Mouse (Mus musculus) B cell, adult 2 months (primary cell): ENCODE measurements around the gene Kmt5a.
"Not testable (repeated sequence)": the region's sequence is repeated elsewhere in the genome, so short reads cannot be mapped to it uniquely, and the experiment has no call there.

ENCODE experiments used
- DNase-seq, 2 experiments: peaks; one replicate each; pipeline ENCODE4 v3.0.0; 2022

Gene Kmt5a

DNA sequence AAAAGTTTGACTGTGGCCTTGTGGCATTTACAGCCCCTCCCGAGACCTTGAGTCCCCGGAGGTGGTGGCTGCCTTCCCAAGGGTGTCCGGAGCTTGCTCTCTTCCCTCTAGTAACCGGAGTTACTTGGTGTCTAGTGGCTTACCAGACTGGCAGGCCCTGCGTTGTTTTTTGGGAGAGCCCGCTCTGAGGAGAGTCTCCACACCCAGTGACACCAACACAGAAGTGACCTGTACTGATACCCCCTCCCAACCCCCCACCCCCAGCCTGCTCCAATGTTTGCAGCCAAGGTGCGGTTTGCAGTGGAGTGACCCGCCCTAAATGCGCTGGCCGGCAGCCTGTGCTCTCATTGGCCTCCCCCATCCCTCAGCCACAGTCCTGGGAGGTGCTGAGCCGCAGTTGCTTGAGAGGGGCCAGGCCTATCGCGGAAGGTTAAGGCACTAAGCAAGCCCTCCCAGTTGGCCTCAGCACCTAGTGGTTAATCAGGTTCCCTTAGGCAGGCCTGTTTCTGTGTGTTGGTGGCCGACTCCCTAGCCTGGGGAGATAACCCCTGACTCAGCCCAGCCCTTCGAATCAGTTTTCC, 6.7 kb downstream of the Kmt5a start:
- no peak for DNase-seq

DNA sequence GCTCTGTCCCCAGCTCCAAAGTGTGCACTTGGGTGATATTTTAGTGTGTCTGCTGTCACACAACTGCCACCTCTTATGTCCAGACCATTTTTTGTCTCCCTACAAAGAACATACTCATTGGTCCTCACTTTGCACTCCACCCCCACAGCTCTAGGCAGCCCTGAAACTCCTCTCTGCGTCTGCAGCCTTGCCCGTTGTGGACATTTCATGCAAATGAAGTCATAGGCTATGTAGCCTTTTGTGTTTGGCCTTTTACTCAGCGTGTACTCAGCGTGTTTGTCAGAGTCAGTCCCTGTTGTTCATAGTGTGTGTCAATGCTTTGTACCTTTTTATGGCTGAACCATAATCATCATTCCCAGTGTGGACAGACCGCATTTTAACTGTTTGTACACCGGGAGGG, 9.8 kb downstream of the Kmt5a start:
- DNase-seq, result no peak

DNA sequence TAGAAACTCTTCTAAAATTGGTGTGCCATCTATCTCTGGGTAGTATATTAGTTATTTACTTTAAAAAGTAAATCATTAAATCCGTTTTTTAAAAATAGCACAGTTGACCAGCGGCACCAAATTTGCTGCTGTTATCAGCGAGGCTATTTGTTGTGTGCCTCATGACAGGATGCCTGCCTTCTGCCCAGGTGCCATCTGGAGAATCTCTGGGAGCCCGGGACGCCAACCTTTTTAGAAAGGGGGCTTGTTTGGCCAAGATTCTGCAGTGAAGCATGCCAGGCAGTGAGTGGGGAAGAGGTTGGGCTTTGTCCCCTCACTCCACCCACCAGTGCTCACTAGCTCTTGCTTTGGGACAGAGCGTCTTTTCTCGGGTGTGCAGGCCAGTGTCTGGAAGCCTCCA, 10.3 kb downstream of the Kmt5a start:
- no peak for DNase-seq

DNA sequence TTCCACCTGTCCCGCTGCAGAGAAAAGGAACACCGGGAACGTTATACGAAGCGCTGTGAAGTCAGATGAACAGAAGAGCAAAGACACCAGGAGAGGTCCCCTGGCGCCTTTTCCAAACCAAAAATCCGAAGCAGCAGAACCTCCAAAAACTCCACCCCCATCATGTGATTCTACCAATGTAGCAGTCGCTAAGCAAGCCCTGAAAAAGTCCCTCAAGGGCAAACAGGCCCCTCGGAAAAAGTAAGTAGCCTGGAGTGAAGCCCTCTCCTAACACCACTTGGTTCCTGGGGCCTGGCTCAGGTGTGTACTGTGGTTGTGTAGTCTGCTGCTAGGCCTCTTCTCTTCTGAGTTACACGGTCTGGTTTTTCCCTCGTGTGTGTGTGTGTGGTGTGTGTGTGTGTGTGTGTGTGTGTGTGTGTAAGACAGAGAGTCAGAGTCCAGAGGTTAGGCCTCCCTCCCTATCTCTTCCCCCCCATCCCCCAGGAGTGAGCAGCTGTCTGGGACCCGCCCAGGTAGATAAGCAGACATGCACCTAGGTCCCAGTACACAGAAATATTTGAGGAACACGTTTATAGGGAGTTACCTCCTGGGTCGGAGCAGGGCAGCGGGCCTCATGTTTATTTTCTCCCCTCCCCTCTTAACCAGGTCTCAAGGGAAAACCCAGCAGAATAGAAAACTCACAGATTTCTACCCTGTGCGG, 11.1 kb downstream of the Kmt5a start:
- no peak for DNase-seq

DNA sequence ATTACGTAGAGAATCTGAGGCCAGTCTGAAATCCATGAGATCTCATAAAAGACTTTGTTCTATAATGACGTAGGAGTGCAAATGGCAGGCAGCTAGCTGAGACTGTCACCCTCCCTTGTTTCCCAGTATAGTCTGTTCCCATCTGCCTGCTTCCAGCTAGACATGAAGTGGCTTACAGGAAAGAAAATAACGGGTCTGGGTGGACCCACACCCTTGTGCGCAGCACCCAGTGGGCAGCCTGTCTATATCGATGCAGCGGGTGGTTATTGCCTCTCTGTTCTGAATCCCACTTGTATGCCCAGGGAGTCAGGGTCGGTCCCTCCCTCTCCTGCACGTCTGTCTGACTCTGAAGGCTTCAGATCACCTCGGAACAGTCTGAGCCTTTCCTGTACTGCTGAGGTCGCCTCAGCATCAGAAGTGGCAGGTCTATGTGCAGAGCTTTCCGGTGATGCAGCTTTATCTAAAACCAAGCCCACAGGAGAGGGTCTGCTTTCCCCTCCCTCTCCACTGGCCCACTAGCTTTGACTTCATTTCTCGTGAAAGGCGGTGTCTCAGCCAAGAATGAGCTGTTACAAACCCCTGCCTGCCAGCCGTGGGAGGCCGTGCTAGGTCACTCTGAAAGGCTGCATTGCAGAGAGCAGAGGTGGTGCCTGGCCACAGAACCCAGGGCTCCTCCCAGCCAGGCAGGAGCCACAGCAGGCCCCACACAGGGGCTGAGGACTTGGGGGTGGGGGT, 12.9 kb downstream of the Kmt5a start:
- no peak for DNase-seq

DNA sequence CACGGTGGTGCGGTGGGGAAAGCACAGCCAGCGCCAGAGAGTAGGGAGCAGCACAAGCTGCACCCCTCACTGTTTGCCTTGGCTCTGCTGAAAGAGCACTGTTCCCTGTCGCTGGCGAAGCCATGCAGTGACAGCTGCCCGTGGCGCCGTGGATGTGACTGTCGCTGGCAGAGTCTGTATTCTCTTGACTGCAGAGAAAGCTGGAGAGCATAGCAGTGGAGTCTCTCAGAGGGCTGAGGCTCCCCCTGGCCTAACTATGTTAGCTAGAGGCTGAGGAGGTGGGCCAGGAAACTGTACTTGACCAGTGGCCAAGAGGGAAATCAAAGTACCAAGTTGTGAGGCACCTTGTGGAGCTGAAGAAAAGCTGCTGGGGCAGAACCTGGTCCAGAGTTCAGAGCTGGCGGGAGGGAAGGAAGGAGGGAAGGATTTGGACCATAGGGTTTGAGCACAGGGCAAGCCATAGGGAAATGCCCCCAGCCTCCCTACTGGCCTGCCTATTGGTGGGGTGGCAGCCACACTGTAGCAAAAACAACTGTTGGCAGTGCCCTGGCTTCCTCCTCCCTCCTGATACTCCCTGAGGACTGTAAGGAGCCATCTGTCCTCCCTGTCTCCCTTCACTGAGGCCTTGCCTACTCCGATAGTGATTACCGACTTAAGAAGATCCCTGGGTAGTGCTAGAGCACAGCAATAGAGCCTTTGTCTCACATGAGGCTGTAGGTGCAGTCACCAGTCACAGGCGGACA, 13.8 kb downstream of the Kmt5a start:
- DNase-seq, result no peak

DNA sequence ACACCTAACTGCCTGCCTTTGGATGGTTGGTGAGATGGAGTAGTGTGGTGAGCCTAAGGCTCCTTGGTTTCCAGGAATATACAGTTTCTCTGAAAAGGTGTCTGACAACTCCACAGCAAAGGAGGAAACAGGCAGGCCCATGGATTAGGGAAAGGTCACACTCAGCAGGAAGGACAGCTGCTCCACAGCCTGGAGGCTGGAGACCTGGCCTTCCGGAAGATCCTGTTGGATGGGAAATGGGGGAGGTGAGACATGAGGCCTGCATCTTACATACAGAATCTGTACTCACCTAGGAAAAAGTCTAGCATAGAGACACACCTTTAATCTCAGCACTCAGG, 14.3 kb downstream of the Kmt5a start:
- no peak for DNase-seq

DNA sequence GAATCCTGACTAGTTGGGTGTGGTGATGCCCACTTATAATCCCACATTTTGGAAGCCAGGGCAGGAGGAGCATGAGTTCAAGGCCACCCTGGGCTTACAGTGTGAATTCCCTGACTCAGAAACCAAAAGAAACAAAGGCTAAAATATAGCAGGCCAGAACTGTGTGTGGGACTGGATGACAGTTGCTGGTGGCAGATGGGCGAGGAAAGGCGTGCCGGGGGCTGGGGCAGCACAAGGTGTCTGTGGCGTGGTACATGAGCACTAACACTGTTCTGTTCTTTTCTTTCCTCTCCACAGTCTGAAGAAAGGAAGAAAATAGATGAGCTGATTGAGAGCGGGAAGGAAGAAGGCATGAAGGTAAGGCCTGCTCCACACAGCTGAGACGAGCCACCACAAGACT, 17.0 kb downstream of the Kmt5a start:
- no peak for DNase-seq

DNA sequence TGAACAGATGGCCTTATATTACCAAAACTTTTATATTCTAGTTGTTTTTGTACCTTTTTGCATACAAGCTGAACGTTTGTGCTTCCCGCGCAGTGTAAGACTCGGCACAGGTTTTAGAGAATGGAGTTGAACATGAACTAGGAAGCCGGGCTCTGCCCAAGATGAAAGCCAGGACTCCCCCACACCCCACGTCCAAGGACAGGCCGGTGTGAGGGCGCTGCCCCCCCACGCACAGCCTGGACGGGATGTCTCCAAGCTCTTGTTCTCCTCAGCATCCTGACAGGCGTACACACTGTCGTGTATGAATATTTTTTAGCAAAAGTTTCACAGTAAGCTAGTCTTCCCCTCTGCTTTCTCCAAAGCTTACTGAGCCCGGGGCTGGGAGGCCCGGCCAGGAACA, 21.2 kb downstream of the Kmt5a start:
- DNase-seq, result not testable (repeated sequence)

DNA sequence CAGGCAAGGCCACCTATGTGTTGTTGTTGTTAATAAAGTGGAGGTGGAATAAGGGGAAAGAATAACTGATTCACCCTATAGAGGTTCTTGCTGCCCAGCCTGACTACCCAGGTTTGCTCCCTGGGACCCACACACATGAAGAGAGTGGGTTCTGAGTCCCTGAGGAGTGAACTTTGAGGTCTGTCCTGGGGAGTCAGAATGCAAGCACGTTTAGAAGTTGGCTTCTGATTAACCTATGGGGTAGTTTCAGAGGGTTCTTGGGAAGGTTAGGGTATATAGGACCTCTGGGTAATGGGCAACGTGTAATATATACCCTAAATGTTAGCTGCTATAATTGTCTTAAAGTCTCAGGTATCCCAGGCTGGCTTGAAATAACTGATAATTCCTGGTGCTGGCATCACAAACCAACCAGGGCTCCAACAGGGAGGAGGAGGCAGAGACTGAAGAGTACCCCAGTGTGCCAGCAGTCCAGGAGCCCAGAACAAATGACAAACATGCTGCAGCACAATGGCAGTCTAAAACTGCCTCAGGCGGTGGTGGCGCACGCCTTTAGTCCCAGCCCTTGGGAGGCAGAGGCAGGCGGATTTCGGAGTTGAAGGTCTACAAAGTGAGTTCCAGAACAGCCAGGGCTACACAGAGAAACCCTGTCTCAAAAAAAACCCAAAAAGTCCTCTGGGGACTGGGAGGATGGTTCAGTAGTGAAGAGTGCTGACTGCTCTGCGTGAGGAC, 22.7 kb downstream of the Kmt5a start:
- no peak for DNase-seq

DNA sequence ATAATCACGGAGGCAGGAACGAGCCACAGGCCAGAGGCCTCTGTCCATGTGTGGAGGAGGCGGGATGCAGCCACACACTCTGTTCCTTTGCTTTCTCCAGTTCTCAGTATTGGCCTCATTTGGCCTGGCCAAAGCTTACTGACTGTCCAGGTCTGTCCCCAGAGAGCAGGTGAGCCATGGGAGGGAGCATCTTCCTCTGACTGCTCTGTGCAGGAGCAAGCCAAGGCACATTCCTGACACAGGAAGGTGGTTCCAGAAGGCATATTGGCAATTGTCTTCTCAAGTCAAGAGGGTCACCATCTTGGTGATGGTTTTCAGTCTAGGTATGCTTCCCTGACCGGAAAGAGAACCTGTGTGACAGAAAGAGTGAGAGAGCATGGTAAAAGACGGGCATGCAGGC, 23.7 kb downstream of the Kmt5a start:
- DNase-seq, result no peak

DNA sequence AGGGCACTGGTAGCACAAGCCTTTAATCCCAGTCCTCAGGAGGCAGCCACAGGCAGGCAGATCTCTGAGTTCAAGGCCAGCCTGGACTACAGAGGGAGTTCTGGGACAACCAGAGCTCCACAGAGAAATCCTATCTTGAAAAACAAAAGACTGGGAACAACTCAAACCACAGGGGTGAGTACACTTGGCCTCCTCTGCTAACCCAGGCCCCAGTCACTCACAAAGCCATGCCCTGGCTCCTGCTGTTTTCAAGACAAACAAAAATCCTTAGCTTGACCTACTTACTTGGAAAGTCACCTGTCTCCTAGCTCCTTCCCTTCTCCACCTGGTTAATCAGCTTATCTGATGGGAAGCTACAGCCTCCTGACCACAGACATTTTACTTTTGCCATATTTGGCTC, 25.2 kb downstream of the Kmt5a start:
- no peak for DNase-seq

DNA sequence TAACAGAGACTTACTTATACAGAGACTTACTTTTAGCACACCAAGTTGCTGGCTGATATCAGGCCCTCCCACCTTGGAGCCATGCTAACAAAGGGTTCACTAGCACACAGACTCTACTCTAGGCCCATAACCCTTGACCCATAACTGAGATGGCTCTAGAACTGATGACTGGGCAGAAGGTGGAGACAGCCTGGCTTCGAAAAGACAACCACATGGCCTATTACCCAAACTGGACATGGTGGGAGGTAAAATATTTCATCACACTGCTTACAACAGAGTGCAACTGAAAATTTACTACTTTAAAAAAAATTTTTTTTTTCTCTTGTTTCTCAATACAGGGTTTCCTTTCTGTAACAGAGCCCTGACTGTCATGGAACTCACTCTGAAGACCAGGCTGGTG, 28.0 kb downstream of the Kmt5a start:
- DNase-seq, result no peak

DNA sequence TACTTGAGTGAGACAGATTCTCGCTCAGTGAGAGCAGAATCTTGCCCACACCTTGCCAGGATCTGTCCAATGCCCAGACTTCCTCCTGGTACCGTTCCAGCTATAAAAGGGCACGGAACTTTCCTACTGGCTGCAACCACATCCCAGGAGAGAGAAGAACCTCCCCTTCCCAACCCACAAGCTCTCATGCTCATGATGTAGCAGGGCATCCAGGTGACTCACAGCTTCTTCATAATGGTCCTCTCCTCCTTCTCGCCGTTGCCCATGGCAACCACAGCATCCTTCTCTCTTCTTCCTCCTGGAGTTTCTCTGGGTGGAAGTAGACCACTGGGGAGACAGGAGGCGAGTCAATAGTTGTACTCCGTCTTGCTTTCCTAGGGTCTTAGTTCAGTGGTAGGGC, 28.6 kb downstream of the Kmt5a start:
- DNase-seq, result no peak

DNA sequence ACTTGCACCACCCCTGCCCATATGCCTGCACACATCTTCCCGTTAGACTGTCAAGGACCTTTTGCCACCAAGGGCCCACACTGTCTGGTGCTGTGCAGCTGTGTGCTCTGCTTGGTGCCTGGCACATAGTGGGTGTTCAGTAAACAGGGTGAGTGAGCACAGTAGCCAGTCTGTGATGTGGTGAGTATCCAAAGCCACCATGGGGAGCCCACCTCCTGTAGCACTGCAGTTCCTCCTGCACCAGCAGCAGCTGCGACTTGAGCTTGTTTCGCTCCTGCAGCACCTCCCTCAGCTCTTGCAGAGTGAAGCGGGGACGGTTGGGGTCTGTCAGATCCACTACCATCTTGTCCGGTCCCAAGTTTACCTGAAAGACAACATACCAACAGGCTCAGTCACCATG, 29.8 kb downstream of the Kmt5a start:
- no peak for DNase-seq

DNA sequence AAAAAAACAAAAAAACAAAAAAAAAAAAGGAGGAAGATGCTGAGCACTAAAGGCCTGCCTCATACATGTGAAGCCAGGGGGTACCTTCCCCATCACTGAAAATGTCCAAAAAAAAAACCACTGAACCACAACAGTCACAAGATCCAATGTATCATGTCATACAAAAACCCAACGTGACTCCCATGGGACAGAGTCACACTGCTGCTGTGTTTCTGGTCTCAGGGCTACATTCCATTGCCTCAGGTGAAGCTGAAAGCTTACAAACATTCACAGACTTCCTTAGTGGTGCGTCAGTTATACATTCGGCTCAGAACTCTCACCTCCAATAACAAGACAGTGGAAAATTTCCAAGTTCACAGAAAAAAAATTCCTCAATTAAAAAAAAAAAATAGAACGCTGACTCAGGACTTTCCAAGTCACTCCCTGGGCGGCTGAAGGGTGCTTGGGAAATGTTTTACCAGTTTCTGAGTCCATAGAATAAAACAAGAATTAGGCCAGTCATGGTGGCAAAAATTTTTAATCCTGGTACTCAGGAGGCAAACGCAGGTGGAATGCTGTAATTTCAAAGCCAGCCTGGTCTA, 31.0 kb downstream of the Kmt5a start:
- DNase-seq, result peak; percentile 42 to 62

DNA sequence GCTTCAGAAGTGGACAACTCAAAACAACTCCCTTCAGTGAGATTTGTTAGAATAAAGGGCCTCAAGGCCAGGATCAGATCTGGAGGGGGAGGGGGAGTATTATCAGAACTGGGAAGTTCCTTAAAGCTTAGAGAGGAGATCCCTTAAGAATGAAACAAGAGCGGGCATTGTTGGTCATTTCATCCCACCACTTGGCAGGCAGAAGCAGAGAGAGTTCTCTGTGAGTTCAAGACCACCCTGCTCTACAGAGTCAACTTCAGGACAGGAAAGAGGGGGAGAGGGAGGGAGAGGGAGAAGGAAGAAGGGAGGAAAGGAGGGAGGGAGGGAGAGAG, 39.1 kb downstream of the Kmt5a start:
- DNase-seq, result no peak

DNA sequence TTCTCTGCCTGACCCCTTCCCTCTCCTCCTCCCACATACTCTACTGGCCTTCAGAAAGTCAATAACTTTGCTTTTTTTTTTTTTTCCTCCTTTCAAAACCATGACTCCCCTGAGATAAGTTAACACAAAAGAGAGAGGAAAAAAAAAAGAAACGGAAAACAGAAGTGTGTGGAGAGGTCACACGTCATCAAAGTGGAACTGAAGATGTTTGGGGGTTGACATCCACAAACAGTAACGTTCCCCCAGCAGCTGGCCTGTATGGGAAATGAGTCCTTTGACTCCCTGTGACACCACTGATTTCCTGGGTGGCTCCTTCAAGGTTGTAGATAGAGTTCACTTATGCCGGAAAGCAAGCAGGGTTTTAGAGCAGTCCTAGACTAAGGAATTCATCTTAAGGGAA, 40.4 kb downstream of the Kmt5a start:
- DNase-seq, result peak; percentile 44 to 55

DNA sequence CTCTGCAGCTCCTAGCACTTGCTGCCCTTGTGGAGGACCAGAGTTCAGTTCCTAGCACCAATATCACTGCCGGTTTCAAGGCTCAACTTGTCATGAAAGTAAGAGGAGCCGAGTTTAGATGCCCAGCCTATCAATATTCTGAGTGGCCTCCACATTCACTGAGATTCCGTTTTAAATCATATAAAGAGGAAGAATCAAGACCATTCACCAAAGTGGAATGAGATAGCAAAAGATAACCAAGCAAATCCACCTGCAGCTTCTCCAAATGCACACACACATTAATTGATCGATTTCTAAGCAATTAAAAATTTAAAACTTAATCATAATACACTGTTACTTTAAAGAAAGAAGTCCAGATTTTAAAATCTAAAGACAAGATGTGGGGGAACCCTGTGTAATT, 42.0 kb downstream of the Kmt5a start:
- DNase-seq, result no peak

DNA sequence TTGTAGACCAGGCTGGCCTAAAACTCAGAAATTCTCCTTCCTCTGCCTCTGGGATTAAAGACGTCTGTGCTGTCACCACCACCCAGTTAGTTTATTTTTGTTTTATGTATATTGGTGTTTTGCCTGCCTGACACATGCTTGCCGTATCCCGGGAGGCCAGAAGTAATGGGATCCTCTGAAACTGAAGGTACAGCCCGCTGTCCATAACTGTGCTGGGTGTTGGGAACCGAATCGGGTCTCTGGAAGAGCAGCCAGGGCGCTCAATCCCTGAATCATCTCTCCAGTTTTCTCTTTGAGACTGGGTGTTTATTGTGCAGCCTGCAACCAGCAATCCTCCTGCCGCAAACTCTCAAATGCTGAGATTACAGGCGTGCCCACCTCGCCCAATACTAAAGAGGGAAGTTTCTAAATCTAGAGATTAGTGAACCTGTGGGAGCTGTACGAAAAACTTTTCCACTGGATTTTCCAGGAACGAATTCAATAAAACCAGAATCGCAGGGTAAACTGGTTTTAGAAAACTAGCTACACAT, 42.8 kb downstream of the Kmt5a start:
- DNase-seq, result peak; percentile 35 to 44

DNA sequence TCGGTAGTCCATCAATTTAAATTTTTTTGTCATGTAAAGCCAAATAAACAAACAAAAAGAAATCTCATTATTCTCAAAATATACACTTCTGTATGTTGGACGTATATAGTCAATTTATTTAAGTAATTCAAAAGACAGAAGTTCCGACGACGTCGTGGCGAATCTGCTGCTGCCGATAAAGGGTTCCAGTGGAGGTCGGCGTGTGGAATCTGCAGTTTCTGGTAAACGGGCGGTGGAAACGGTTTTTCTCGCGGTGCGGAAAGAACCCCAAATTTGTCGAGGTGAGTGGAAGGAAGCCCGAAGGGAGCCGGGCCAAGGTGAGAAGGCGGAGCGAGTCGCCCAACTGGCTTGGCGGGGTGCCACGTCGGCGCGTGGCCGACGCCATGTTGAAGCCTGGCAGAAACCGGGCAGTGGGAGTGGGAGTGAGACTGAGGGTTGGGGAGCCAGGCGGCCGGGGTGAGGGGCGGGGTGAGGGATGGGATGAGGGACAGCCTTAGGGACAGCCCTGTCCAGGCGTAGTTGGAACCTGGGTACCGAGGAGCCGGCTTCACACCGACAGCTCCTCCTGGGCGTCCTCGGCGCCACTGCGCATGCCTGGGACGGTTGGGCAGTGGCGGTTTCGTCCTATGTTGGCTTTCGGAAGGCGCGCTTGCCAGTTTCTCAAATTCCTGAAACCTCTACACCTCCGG, 43.4 kb downstream of the Kmt5a start, which contains the start of gene Snrnp35:
Gene Snrnp35 (plus strand): TSS at position 169 of the 689 bp plus-strand sequence.
- peak; percentile 89 to 91 for DNase-seq
